Mouse (Mus musculus): ENCODE data around the gene Gm3404.
A peak's percentile ranks its signal among the peaks of the same experiment; 100 is the strongest.
"Not testable (repeated sequence)": the region's sequence is repeated elsewhere in the genome, so short reads cannot be mapped to it uniquely, and the experiment has no call there.

Gene Gm3404

DNA sequence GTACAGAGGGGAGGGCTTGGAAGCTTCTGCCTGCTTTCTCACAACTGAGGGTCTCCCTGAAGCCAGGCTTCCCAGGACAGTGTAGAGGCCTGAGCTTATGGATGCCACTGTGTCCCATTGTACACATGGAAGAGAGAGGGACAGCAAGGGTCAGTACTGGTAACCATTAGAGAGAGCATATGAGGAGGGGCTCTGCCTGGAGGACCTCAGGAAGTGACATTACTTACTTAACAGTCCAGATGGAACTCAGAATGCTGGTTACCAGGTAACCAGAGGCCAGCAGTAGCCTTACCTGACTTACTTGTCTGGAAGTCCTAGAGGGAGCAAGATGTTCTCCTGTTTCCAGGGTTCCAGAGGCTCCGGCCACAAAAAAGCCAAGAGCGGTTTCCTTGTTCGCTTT is at the start of gene Gm3404:
Gene Gm3404 (plus strand): TSS at position 301 of the 400 bp plus-strand sequence.
- DNase-seq (ENCODE audit: low spot score), result not testable (repeated sequence)

DNA sequence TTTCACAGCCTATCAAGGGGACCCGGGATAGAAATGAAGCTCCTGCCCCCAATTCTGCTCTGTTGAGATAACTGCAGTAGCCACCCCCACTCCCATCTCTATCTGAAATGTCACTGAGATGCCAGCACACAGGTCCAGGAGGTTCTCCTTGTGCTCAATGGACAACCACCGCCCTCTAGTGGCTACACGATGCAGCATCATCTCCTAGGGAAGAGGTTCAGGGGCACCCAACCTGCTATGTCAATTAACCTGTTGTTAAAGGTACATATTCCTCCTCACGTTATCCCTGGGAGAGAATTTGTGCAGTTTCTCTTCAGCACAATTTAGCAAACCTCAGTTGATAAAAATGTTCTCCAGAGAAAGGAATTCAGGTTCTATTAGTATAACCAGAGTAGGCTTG is 46.0 kb upstream of the Gm3404 start:
- DNase-seq (ENCODE audit: low spot score), result peak; percentile 15

DNA sequence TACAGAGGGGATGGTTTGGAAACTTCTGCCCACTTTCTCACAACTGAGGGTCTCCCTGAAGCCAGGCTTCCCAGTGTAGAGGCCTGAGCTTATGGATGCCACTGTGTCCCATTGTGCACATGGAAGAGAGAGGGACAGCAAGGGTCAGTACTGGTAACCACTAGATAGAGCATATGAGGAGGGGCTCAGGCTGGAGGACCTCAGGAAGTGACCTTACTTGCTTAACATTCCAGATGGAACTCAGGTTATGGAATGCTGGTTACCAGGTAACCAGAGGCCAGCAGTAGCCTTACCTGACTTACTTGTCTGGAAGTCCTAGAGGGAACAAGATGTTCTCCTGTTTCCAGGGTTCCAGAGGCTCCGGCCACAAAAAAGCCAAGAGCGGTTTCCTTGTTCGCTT is 43.9 kb upstream of the Gm3404 start, which contains the start of gene Gm6408:
Gene Gm6408 (plus strand): TSS at position 301 of the 400 bp plus-strand sequence.
- not testable (repeated sequence) for DNase-seq (ENCODE audit: low spot score)

DNA sequence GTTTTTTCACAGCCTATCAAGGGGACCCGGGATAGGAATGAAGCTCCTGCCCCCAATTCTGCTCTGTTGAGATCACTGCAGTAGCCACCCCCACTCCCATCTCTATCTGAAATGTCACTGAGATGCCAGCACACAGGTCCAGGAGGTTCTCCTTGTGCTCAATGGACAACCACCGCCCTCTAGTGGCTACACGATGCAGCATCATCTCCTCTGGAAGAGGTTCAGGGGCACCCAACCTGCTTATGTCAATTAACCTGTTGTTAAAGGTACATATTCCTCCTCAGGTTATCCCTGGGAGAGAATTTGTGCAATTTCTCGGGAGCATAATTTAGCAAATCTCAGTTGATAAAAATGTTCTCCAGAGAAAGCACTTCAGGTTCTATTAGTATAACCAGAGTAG is 36.6 kb upstream of the Gm3404 start:
- DNase-seq (ENCODE audit: low spot score), result peak; percentile 12

DNA sequence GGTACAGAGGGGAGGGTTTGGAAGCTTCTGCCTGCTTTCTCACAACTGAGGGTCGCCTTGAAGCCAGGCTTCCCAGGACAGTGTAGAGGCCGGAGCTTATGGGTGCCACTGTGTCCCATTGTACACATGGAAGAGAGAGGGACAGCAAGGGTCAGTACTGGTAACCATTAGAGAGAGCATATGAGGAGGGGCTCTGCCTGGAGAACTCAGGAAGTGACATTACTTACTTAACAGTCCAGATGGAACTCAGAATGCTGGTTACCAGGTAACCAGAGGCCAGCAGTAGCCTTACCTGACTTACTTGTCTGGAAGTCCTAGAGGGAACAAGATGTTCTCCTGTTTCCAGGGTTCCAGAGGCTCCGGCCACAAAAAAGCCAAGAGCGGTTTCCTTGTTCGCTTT is 34.5 kb upstream of the Gm3404 start, which contains the start of gene Gm6370:
Gene Gm6370 (plus strand): TSS at position 301 of the 400 bp plus-strand sequence.
- DNase-seq (ENCODE audit: low spot score), result not testable (repeated sequence)

DNA sequence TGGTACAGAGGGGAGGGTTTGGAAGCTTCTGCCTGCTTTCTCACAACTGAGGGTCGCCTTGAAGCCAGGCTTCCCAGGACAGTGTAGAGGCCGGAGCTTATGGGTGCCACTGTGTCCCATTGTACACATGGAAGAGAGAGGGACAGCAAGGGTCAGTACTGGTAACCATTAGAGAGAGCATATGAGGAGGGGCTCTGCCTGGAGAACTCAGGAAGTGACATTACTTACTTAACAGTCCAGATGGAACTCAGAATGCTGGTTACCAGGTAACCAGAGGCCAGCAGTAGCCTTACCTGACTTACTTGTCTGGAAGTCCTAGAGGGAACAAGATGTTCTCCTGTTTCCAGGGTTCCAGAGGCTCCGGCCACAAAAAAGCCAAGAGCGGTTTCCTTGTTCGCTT is 23.5 kb upstream of the Gm3404 start, which contains the start of gene 4930449I24Rik:
Gene 4930449I24Rik (plus strand): TSS at position 301 of the 400 bp plus-strand sequence.
- DNase-seq (ENCODE audit: low spot score), result not testable (repeated sequence)

DNA sequence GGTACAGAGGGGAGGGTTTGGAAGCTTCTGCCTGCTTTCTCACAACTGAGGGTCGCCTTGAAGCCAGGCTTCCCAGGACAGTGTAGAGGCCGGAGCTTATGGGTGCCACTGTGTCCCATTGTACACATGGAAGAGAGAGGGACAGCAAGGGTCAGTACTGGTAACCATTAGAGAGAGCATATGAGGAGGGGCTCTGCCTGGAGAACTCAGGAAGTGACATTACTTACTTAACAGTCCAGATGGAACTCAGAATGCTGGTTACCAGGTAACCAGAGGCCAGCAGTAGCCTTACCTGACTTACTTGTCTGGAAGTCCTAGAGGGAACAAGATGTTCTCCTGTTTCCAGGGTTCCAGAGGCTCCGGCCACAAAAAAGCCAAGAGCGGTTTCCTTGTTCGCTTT is 11.8 kb upstream of the Gm3404 start, which contains the start of gene Gm3402:
Gene Gm3402 (plus strand): TSS at position 301 of the 400 bp plus-strand sequence.
- DNase-seq (ENCODE audit: low spot score), result not testable (repeated sequence)

DNA sequence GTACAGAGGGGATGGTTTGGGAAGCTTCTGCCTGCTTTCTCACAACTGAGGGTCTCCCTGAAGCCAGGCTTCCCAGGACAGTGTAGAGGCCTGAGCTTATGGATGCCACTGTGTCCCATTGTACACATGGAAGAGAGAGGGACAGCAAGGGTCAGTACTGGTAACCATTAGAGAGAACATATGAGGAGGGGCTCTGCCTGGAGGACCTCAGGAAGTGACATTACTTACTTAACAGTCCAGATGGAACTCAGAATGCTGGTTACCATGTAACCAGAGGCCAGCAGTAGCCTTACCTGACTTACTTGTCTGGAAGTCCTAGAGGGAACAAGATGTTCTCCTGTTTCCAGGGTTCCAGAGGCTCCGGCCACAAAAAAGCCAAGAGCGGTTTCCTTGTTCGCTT is 11.7 kb downstream of the Gm3404 start, which contains the start of gene Gm3409:
Gene Gm3409 (plus strand): TSS at position 301 of the 400 bp plus-strand sequence.
- DNase-seq (ENCODE audit: low spot score), result not testable (repeated sequence)

DNA sequence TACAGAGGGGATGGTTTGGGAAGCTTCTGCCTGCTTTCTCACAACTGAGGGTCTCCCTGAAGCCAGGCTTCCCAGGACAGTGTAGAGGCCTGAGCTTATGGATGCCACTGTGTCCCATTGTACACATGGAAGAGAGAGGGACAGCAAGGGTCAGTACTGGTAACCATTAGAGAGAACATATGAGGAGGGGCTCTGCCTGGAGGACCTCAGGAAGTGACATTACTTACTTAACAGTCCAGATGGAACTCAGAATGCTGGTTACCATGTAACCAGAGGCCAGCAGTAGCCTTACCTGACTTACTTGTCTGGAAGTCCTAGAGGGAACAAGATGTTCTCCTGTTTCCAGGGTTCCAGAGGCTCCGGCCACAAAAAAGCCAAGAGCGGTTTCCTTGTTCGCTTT is 30.2 kb downstream of the Gm3404 start, which contains the start of gene Gm3415:
Gene Gm3415 (plus strand): TSS at position 301 of the 400 bp plus-strand sequence.
- DNase-seq (ENCODE audit: low spot score), result not testable (repeated sequence)

DNA sequence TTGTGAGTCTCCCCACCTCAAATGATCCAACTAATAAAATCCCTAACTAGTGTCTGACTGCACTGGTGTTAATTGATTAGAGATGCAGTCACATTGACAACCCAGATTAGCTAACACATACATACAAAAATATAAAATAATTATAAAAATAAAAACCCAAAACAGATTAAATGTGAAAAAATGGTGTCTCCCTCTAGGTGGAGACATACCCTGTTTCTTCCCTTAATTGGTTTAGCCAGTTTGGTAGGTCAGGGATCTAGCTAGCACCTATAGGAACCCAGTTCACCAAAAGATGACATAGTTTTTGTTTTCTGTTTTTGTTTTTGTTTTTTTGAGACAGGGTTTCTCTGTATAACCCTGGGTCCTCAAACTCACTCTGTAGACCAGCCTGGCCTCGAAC is 38.7 kb downstream of the Gm3404 start:
- DNase-seq (ENCODE audit: low spot score), result no peak

DNA sequence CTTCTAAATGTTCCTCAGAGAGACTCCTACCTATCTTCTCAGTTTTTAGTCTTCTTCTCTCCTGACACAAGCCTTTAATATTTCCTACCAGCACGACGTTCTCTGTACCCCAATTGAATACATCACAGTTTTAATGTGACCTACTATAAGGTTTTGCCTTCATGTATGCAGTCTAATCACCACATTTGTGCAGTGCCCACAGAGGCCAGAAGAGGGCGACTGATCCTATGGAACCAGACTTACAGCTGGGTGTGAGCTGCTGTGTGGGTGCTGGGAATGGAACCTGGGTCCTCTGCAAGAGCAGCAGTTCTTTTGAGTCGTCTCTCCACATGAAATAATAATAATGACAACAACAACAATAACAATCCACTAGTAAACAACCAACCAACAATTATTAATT is 41.5 kb downstream of the Gm3404 start:
- no peak for DNase-seq (ENCODE audit: low spot score)

DNA sequence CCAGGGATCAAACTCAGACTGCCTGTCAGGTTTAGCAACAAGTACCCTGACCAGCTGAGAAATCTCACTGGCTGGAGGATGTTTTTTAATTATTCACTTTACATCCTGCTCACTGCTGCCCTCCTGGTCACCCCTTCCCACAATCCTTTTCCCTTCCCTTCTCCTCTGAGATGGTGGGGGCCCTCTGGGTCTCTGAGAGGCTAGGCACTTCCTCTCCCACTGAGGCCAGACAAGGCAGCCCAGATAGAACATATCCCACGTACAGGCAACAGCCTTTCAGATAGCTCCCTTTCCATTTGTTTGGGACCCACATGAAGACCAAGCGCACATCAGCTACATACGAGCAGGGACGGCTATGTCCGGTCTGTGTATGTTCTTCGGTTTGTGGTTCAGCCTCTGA is 44.6 kb downstream of the Gm3404 start:
- not testable (repeated sequence) for DNase-seq (ENCODE audit: low spot score)

DNA sequence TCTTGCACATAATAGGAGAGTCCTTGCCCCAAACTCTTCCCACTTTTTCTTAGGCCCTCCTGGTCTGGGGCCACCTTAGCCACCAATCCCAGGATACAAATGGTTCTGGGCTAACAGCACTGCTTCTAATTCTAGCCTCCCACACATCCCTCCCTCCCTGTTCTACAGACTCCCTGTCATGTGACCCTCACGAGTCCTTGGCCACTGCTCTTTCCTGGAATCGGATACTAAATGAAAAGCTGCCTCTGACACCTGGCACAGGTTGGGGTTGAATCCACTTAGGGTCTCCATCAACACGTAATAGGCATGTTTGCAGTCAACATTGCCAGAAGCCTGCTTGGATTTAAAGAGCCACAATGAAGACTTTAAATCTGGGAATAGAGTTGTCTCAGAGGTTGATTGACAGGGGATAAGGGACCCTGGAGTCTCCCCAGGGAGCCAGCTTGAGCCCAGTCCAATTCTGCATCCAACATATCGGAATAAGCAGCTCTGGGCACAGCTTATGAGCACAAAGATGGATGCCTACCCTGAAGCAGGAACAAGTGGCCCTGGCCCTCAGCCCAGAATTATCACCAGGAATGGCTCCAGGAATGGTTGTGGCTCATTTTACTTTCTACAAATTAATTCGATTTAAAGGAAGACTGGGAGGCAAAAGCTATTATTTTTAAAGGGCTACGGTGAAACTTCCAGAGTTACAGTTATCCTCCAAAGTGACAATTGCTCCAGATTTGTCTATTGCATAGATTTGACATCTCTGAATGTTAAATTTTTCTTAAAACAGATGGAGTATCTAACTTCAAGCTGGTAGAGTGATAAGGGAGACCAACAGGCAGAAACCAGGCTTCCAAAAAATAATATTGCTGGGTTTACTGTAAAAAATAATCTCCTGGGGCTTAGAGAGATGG is 46.5 kb downstream of the Gm3404 start:
- DNase-seq (ENCODE audit: low spot score), result not testable (repeated sequence)

DNA sequence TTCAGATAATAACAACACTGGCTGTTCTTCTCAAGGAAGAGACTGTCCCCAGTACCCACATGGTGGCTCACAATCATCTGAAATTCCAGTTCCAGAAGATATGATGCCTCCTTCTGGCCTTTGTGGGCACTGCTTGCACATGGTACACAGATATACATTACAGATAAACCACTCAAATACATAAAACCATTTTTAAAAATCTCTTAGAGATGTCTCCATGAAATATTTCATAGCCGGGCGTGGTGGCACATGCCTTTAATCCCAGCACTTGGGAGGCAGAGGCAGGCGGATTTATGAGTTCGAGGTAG is 47.1 kb downstream of the Gm3404 start:
- DNase-seq (ENCODE audit: low spot score), result not testable (repeated sequence)

DNA sequence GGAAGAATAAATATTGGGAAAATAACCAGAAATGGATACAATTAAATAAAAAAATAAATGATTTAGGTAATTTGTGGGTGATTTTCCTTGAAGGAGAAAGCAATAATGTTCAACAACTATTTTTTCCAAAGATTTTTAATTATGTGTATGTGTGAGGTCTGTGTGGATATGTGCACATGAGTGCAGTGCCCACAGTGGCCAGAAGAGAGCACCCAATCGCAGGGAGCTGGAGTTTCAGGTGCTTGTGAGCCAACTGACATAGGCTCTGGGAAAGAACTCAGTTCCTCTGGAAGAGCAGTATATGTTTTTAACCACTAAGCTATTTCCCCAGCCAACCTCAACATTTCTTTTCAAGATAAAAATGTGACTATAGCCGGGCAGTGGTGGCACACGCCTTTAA is 51.1 kb downstream of the Gm3404 start:
- no peak for DNase-seq (ENCODE audit: low spot score)
